Mouse (Mus musculus) myocyte (in vitro differentiated cells): ENCODE data around the gene Snx1. TPM values are rescaled to one million over a fixed set of nuclear protein-coding genes. Genes with fewer than 3 reads are reported as not detected.

Experiments used
- H3K27me3 ChIP-seq: one replicate; pipeline ENCODE4 v1.6.1; 2011; ENCODE audit not compliant: control insufficient read depth, insufficient read depth, insufficient read length
- H3K36me3 ChIP-seq: one replicate; pipeline ENCODE4 v1.6.1; 2011; ENCODE audit not compliant: control insufficient read depth, insufficient read depth
- H3K4me2 ChIP-seq: one replicate; pipeline ENCODE4 v1.6.1; 2011; ENCODE audit warnings: low read depth, control low read depth
- H3K4me3 ChIP-seq: one replicate; pipeline ENCODE4 v1.5.1; 2011; ENCODE audit warnings: mild to moderate bottlenecking, control low read depth, moderate library complexity
- H3K79me2 ChIP-seq: one replicate; pipeline ENCODE4 v1.6.1; 2011; ENCODE audit not compliant: control insufficient read depth, insufficient read depth
- H3ac ChIP-seq: one replicate; pipeline ENCODE4 v1.6.1; 2011; ENCODE audit not compliant: control insufficient read depth, insufficient read length
- CEBPB ChIP-seq: IDR thresholded peaks from 2 replicates; pipeline ENCODE4 v1.6.1; 2011; ENCODE audit warnings: mild to moderate bottlenecking, moderate library complexity; ENCODE audit not compliant: poor library complexity, insufficient read depth, severe bottlenecking
- E2F4 ChIP-seq: IDR thresholded peaks from one replicate; pipeline ENCODE4 v1.6.1; 2011; ENCODE audit warnings: mild to moderate bottlenecking, control low read depth, moderate library complexity; ENCODE audit not compliant: insufficient read depth
- MAX ChIP-seq: IDR thresholded peaks from one replicate; pipeline ENCODE4 v1.6.1; 2011; ENCODE audit warnings: low read depth, mild to moderate bottlenecking, control low read depth
- MYOD1 ChIP-seq, 3 experiments: IDR thresholded peaks; one replicate each; pipeline ENCODE4 v1.6.1; 2011; ENCODE audit warnings: control low read depth in 2 of 3, low read depth in 2 of 3, mild to moderate bottlenecking in 2 of 3, moderate library complexity in 1 of 3; ENCODE audit not compliant: insufficient read length in 2 of 3, control insufficient read depth in 1 of 3
- MYOG ChIP-seq, 3 experiments: IDR thresholded peaks; one replicate each; pipeline ENCODE4 v1.6.1; 2011; ENCODE audit warnings: control low read depth in 2 of 3, low read depth in 2 of 3, mild to moderate bottlenecking in 2 of 3; ENCODE audit not compliant: insufficient read length in 2 of 3, control insufficient read depth in 1 of 3, insufficient read depth in 1 of 3
- POLR2A ChIP-seq: IDR thresholded peaks from one replicate; pipeline ENCODE4 v1.6.1; 2011; ENCODE audit warnings: low read depth, mild to moderate bottlenecking, control low read depth, moderate library complexity; ENCODE audit not compliant: insufficient read length
- POLR2AphosphoS2 ChIP-seq: IDR thresholded peaks from one replicate; pipeline ENCODE4 v1.6.1; 2011; ENCODE audit warnings: low read depth, control low read depth; ENCODE audit not compliant: insufficient read length
- REST ChIP-seq: IDR thresholded peaks from one replicate; pipeline ENCODE4 v1.6.1; 2011; ENCODE audit warnings: mild to moderate bottlenecking, control low read depth, moderate library complexity; ENCODE audit not compliant: insufficient read depth, insufficient read length
- SRF ChIP-seq: IDR thresholded peaks from one replicate; pipeline ENCODE4 v1.6.1; 2011; ENCODE audit warnings: low read depth; ENCODE audit not compliant: control insufficient read depth, insufficient read length
- TCF12 ChIP-seq: IDR thresholded peaks from one replicate; pipeline ENCODE4 v1.6.1; 2011; ENCODE audit warnings: mild to moderate bottlenecking, control low read depth; ENCODE audit not compliant: poor library complexity, insufficient read depth, severe bottlenecking
- TCF3 ChIP-seq: IDR thresholded peaks from one replicate; pipeline ENCODE4 v1.6.1; 2011; ENCODE audit warnings: low read depth, control low read depth; ENCODE audit not compliant: insufficient read length
- USF1 ChIP-seq: IDR thresholded peaks from one replicate; pipeline ENCODE4 v1.6.1; 2011; ENCODE audit warnings: low read depth, mild to moderate bottlenecking, control low read depth, moderate library complexity
- polyA plus RNA-seq: library from polyadenylated mRNA; unstranded; fragments of >200 nt; fragmentation: generic; extraction: Trizol; gene quantifications from one replicate; pipeline ENCODE4 v1.2.1, GENCODE M21; 2012; ENCODE audit warnings: missing spikeins

Gene Snx1
- polyA plus RNA-seq, 1 experiment: 82.9 TPM

DNA sequence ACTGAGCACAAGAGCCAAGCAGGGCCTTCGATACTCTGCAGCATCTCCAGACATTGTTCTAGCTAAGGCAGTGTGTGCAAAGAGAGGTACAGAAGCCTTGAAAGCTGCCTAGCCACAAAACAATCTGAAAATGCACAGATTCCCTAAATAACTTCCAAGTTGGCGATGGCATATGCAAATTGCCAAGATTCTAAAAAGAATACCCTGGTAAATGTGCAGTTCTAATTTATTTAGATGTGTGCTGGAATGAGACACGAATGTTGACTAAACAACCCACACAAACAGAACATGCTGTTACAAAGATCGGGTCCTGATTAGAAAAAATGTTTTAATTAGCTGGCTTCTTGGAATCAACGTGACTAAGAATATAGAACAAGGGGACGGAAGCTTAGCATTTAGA is 23.7 kb downstream of the Snx1 start:
- H3K27me3 ChIP-seq: no peaks in the 10 kb centered on the region
- H3K36me3 ChIP-seq: peaks cover 75% of the 10 kb centered on the region
- H3K79me2 ChIP-seq: no peaks in the 10 kb centered on the region
- H3ac ChIP-seq: no peak overlapping the region
- no peak for TF ChIP-seq MAX
- no peak for TF ChIP-seq E2F4
- TF ChIP-seq TCF3: no peak
- TF ChIP-seq POLR2AphosphoS2: no peak
- no peak for TF ChIP-seq USF1
- no peak for TF ChIP-seq REST
- TF ChIP-seq SRF: no peak
- no peak for TF ChIP-seq MYOG (IDR thresholded peaks at IDR 0.05; ENCODE audit: control insufficient read depth in 1 of 3, insufficient read depth in 1 of 3, insufficient read length in 2 of 3, low read depth in 2 of 3)
- TF ChIP-seq MYOD1 (IDR thresholded peaks at IDR 0.05; ENCODE audit: control insufficient read depth in 1 of 3, insufficient read length in 2 of 3, low read depth in 2 of 3): no peak
- TF ChIP-seq CEBPB: no peak
- TF ChIP-seq TCF12: no peak
- no peak for TF ChIP-seq POLR2A
- H3K4me3 ChIP-seq: no peak overlapping the region
- no peak overlapping the region for H3K4me2 ChIP-seq

DNA sequence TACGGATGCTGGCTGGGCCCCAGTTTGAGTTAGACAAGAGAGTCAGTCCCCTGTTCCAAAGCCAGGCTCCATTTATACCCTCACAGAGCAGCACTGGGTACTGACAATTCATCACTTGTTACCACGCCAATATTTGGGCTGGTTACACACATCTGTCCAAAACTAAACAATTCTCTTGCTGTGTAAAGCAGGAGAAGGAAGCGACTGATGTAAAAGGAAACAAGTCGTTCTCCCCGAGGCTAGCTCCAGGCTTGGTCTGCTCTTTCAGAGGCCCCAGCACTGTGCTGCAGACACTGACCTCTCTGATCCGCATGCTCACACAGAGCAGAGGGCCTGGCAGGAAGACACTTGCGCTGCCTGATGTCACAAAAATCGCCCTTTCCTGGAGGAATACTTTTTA is 24.8 kb downstream of the Snx1 start:
- H3K4me2 ChIP-seq: no peak overlapping the region
- H3K4me3 ChIP-seq: no peak overlapping the region
- no peak overlapping the region for H3ac ChIP-seq
- no peaks in the 10 kb centered on the region for H3K27me3 ChIP-seq
- no peak for TF ChIP-seq MYOG (IDR thresholded peaks at IDR 0.05; ENCODE audit: control insufficient read depth in 1 of 3, insufficient read depth in 1 of 3, insufficient read length in 2 of 3, low read depth in 2 of 3)
- no peak for TF ChIP-seq CEBPB
- TF ChIP-seq TCF12: no peak
- no peak for TF ChIP-seq POLR2AphosphoS2
- TF ChIP-seq USF1: no peak
- TF ChIP-seq POLR2A: no peak
- TF ChIP-seq SRF: no peak
- no peak for TF ChIP-seq MAX
- no peak for TF ChIP-seq TCF3
- TF ChIP-seq E2F4: no peak
- no peak for TF ChIP-seq MYOD1 (IDR thresholded peaks at IDR 0.05; ENCODE audit: control insufficient read depth in 1 of 3, insufficient read length in 2 of 3, low read depth in 2 of 3)
- no peak for TF ChIP-seq REST
- peaks cover 75% of the 10 kb centered on the region for H3K36me3 ChIP-seq
- H3K79me2 ChIP-seq: no peaks in the 10 kb centered on the region

DNA sequence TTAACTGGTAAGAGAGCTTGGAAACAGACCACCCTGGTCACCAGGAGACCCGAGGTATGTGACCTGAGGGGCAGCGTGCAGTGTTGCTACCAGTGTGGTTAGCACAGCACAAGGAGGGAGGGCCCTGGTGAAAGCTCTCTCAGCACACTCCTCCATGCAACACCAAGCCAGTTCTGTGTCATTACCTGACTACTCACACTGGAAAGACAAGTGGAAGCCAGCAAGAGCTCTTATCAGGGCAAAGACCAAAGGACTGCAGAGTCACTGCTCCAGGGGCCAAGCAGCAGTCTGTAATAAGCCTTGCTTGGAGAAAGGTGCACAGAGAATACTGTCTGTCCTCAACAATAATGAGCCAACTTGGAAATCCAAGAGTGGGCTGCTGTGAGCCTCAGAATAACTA is 33.7 kb downstream of the Snx1 start:
- TF ChIP-seq TCF3: no peak
- TF ChIP-seq REST: no peak
- no peak for TF ChIP-seq TCF12
- no peak for TF ChIP-seq E2F4
- TF ChIP-seq CEBPB: no peak
- no peak for TF ChIP-seq USF1
- TF ChIP-seq MYOG (IDR thresholded peaks at IDR 0.05; ENCODE audit: control insufficient read depth in 1 of 3, insufficient read depth in 1 of 3, insufficient read length in 2 of 3, low read depth in 2 of 3): no peak
- TF ChIP-seq POLR2A: no peak
- TF ChIP-seq POLR2AphosphoS2: no peak
- Histone ChIP-seq H3K27me3 (no peaks in the 10 kb centered on the region), H3ac (no peak overlapping the region), H3K36me3 (peaks cover 60% of the 10 kb centered on the region), H3K4me3 (no peak overlapping the region), H3K4me2 (no peak overlapping the region), H3K79me2 (no peaks in the 10 kb centered on the region)

DNA sequence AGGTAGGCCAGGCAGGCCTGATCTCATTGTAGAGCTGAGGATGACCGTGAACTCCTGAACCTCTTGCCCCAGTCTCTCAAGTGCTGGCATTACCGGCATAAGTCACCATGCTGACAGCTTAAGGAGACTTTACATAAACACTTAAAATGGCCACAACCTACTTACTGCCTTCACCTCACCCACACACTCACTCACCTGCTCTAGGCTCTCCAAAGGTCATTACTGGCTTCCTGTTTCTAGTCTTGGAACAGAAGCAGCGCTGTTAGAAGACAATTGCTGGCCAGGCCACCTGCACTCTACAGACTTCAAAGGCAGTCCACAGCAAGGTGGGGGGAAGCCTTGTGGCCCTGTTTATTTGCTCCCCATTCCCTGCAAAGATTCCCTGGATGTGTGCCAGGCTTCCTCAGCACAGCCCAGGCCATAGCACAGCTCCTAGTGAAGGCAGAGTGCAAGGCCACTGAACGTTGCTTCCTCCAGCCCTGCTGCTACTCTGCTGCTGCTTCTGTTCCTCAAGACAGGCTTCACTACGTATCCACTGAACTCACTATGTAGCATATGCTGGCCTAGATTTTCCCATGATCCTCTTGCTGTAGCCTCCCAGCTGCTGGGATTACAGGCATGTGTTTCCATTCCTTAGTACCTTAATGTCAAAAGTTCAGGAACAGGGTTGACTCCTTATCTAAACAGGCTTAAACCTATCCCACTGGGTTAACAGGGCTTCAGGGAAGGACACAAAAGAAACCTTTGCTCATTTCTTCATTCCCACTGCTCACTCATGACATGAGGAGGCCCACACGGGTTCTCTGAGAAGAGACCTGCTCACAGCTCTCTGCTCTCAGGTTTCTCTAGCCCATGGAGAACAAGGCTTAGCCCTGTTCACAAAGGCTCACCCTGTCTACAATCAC is 34.8 kb downstream of the Snx1 start:
- Histone ChIP-seq H3K79me2 (no peaks in the 10 kb centered on the region), H3ac (no peak overlapping the region), H3K4me3 (no peak overlapping the region), H3K4me2 (no peak overlapping the region), H3K36me3 (peaks cover 59% of the 10 kb centered on the region), H3K27me3 (no peaks in the 10 kb centered on the region)
- no peak for TF ChIP-seq TCF12
- no peak for TF ChIP-seq USF1
- TF ChIP-seq POLR2A: peak; percentile 14
- no peak for TF ChIP-seq E2F4

DNA sequence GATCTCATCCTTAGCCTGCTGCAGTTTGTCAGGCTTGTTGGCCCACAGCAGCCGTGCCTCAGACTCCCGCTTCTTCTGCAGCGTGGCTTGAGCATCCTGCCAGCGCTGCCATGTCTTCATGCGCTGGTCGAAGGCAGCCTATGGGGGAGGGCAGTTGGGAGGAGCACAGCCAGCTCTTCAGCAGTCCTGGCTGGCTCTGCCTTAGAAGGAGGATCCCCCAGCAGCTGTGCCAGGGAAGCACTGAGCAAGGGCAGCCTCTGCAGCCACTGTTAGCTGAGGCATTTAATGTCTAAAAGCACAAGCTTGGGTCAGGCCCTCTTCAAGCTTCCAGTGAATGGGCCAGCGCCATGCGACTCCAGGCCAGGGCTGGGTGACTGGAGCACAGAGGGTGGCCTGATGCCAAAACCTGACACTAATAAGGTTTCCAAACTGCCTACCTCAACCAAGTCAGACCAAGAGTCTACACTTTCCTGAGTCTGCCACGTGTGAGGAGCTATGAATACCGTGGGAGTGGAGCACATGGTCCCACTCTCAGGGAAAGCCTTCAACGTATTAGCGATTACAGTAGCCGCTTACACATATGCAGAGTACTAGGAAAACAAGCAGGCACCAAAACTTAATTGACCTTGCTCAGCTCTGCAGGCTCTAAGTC is 35.7 kb downstream of the Snx1 start:
- Histone ChIP-seq H3K27me3 (no peaks in the 10 kb centered on the region), H3K79me2 (no peaks in the 10 kb centered on the region), H3K4me2 (no peak overlapping the region), H3K36me3 (peaks cover 50% of the 10 kb centered on the region), H3K4me3 (no peak overlapping the region), H3ac (no peak overlapping the region)
- TF ChIP-seq TCF3 (no peak), MYOG (IDR thresholded peaks at IDR 0.05; ENCODE audit: control insufficient read depth in 1 of 3, insufficient read depth in 1 of 3, insufficient read length in 2 of 3, low read depth in 2 of 3) (no peak), POLR2A (no peak), POLR2AphosphoS2 (no peak), TCF12 (no peak), SRF (no peak), USF1 (no peak), CEBPB (no peak), E2F4 (no peak), MAX (no peak), REST (no peak), MYOD1 (IDR thresholded peaks at IDR 0.05; ENCODE audit: control insufficient read depth in 1 of 3, insufficient read length in 2 of 3, low read depth in 2 of 3) (no peak)
